Mouse (Mus musculus): ENCODE results near the gene Tlr9. TPM values are rescaled to one million over a fixed set of nuclear protein-coding genes. Genes with fewer than 3 reads are reported as not detected.
A peak's percentile ranks its signal among the peaks of the same experiment; 100 is the strongest.

Tlr9 gene
- total RNA-seq, 2 experiments from 2014 or later = 1.1 to 1.4 TPM

- intact Hi-C loops (cut with DNase I) = no loop called here
- DNase-seq (ENCODE audit: extremely low spot score in 1 of 2, low spot score in 2 of 2) = no peak
Observed at GRCm38 (mm10) chr9:106254001-106254400, 31.6 kb downstream of the Tlr9 start.

GRCm38 (mm10) chr9:106258412-106258811 lies 36.0 kb downstream of the Tlr9 start:
- intact Hi-C loops (cut with DNase I) = no loop called here
- DNase-seq (ENCODE audit: extremely low spot score in 1 of 2, low spot score in 2 of 2) = no peak

GRCm38 (mm10) chr9:106258990-106259389 lies 36.6 kb downstream of the Tlr9 start:
- peak in 1 of 2 experiments; percentile 76 for DNase-seq (ENCODE audit: extremely low spot score in 1 of 2, low spot score in 2 of 2)

GRCm38 (mm10) chr9:106261058-106261457 lies 38.7 kb downstream of the Tlr9 start:
- intact Hi-C loops (cut with DNase I) = no loop called here
- no peak for DNase-seq (ENCODE audit: extremely low spot score in 1 of 2, low spot score in 2 of 2)

More at GRCm38 (mm10) chr9:106258990-106259389, 36.6 kb downstream of the Tlr9 start:
- intact Hi-C loops (cut with DNase I) = no loop called here

GRCm38 (mm10) chr9:106261491-106261890 lies 39.1 kb downstream of the Tlr9 start:
- DNase-seq (ENCODE audit: extremely low spot score in 1 of 2, low spot score in 2 of 2) = no peak
- intact Hi-C loops (cut with DNase I) = no loop called here

- no peak for DNase-seq (ENCODE audit: extremely low spot score in 1 of 2, low spot score in 2 of 2)
- intact Hi-C loops (cut with DNase I) = no loop called here
Observed at GRCm38 (mm10) chr9:106262075-106262474, 39.7 kb downstream of the Tlr9 start.

GRCm38 (mm10) chr9:106263381-106263924 lies 41.1 kb downstream of the Tlr9 start:
- DNase-seq (ENCODE audit: extremely low spot score in 1 of 2, low spot score in 2 of 2) = peak in 1 of 2 experiments; percentile 11
- intact Hi-C loops (cut with DNase I) = no loop called here

- intact Hi-C loops (cut with DNase I) = no loop called here
- no peak for DNase-seq (ENCODE audit: extremely low spot score in 1 of 2, low spot score in 2 of 2)
Observed at GRCm38 (mm10) chr9:106265358-106266075, 43.1 kb downstream of the Tlr9 start.

- intact Hi-C loops (cut with DNase I) = no loop called here
- DNase-seq (ENCODE audit: extremely low spot score in 1 of 2, low spot score in 2 of 2) = no peak
Observed at GRCm38 (mm10) chr9:106266936-106267657, 44.7 kb downstream of the Tlr9 start.

GRCm38 (mm10) chr9:106268421-106268820 lies 46.0 kb downstream of the Tlr9 start:
- intact Hi-C loops (cut with DNase I) = no loop called here

GRCm38 (mm10) chr9:106269076-106269788 lies 46.8 kb downstream of the Tlr9 start:
- intact Hi-C loops (cut with DNase I) = no loop called here
- peak in 1 of 2 experiments; percentile 17 for DNase-seq (ENCODE audit: extremely low spot score in 1 of 2, low spot score in 2 of 2)

More at GRCm38 (mm10) chr9:106268421-106268820, 46.0 kb downstream of the Tlr9 start:
- DNase-seq (ENCODE audit: extremely low spot score in 1 of 2, low spot score in 2 of 2) = no peak

GRCm38 (mm10) chr9:106269879-106270278 lies 47.5 kb downstream of the Tlr9 start:
- peak in 1 of 2 experiments; percentile 8 for DNase-seq (ENCODE audit: extremely low spot score in 1 of 2, low spot score in 2 of 2)
- intact Hi-C loops (cut with DNase I) = no loop called here

- no peak for DNase-seq (ENCODE audit: extremely low spot score in 1 of 2, low spot score in 2 of 2)
- intact Hi-C loops (cut with DNase I) = no loop called here
Observed at GRCm38 (mm10) chr9:106270656-106271055, 48.3 kb downstream of the Tlr9 start.

- intact Hi-C loops (cut with DNase I) = no loop called here
- DNase-seq (ENCODE audit: extremely low spot score in 1 of 2, low spot score in 2 of 2) = no peak
Observed at GRCm38 (mm10) chr9:106272288-106272687, 49.9 kb downstream of the Tlr9 start.

GRCm38 (mm10) chr9:106273276-106273675 lies 50.9 kb downstream of the Tlr9 start:
- intact Hi-C loops (cut with DNase I) = no loop called here
- DNase-seq (ENCODE audit: extremely low spot score in 1 of 2, low spot score in 2 of 2) = no peak

GRCm38 (mm10) chr9:106273791-106274190 lies 51.4 kb downstream of the Tlr9 start:
- intact Hi-C loops (cut with DNase I) = no loop called here
- DNase-seq (ENCODE audit: extremely low spot score in 1 of 2, low spot score in 2 of 2) = no peak

- no peak for DNase-seq (ENCODE audit: extremely low spot score in 1 of 2, low spot score in 2 of 2)
- intact Hi-C loops (cut with DNase I) = no loop called here
Observed at GRCm38 (mm10) chr9:106274652-106275180, 52.3 kb downstream of the Tlr9 start.

- no peak for DNase-seq (ENCODE audit: extremely low spot score in 1 of 2, low spot score in 2 of 2)
- intact Hi-C loops (cut with DNase I) = no loop called here
Observed at GRCm38 (mm10) chr9:106275806-106276205, 53.4 kb downstream of the Tlr9 start.

All from left cerebral cortex, postnatal 10 days (tissue).